Mouse (Mus musculus) retina, postnatal 7 days (tissue): ENCODE results near the gene Ap1s2.

Experiments
- DNase-seq: peaks from one replicate; pipeline ENCODE4 v3.0.0-alpha.2; 2012; ENCODE audit warnings: low read depth, low spot score

Ap1s2 gene

DNA sequence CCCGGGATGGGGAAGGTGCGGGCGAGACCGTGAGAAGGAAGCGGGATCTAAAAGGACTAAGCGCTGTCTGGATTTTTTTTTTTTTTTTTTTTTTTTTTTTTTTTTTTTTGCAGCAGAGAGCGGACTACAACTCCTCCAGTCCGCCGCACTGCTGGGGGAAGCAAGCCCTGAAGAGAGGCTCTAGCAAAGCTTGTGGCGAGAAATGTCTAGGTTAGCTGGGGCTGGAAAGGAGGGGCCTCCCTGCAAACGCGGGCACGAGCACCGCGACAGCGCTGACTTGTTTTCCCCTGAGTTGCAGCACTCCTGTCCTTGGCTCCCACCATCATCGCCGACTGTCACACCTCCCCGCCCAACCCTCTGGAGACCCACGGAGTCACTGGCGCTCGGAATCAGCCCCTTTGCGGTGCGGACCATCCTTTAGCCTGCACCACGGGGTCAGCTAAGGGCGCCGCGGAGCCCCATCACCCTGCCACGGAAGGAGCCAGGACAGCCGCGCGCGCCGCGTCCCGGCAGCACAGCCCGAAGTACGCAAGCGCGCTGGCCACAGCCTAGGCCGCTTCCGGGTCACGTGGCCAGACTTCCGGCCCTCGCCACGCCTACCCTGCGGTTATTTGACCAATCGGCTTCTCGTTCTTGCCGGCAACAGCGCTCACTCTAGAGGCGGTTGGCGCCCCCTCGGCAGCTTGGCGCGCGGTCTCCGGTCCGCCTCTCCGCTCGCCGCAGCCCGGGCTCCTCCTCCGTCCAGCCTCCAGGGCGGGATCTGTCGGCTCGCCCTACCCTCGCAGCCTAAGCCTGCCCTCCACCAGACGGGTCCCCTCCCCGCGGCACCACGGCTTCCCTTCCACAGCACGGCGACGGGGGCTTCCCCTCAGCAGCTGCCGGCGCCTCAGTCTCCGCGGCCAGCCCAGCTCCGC is at the start of gene Ap1s2:
Gene Ap1s2, plus strand, starts transcription at position 681 of the 914 bp plus-strand sequence.
- peak; percentile 84 for DNase-seq

DNA sequence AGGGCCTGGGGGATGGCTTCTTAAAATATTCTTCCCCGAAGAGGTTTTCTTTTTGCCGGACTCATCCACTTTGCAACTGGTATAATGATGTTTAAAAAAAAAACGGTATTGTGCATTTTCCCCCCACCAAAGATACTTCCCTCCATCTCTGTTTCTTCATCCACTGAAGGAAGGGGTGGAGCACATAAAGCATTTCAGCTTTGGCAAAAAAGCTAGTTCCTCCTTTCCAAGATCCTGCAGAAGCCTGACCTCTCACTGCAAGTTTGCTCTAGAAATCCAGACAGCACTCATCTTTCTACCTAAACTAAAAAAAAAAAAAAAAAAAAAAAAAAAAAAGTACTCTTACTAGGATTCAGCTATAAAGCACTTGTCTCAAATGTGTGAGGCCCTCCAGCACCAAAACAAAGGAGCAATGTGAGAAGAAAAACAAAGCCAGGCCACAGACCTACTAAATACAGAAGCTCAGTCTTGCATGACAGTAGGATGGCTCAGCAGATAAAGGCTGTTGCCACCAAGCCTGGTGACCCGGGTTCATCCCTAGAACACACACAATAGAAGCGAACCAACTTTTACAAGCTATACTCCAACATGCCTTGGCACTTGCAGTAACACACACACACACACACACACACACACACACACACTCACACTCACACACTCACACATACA is 41.0 kb upstream of the Ap1s2 start:
- no peak for DNase-seq

DNA sequence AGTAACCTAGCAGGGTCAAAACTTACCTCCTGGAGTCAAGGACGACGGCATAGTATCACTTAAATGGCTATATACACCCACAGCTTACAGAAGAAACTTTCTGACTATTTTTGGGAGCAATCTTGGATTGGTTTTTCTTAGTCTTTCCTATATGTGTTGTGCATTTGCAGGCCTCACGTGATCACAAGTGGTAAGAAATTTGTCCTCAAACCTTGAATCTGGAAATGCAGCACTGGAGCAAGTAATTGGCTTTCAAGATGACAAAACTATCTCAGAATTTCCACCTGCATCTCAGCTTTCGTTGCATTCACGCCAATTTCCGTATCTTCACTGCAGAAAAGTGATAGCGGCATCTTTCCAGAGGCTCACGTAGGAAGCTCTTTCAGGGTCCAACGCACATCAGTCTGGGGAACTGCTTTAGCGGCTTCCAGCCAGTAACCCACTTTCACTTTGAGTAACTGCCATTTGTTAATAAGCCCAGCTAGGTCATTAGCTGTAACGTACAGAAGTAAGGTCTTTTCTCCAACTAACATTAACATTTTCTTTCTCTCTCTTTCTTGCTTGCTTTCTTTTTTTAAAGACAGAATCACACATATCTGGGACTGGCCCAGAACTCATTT is 40.0 kb upstream of the Ap1s2 start:
- no peak for DNase-seq

DNA sequence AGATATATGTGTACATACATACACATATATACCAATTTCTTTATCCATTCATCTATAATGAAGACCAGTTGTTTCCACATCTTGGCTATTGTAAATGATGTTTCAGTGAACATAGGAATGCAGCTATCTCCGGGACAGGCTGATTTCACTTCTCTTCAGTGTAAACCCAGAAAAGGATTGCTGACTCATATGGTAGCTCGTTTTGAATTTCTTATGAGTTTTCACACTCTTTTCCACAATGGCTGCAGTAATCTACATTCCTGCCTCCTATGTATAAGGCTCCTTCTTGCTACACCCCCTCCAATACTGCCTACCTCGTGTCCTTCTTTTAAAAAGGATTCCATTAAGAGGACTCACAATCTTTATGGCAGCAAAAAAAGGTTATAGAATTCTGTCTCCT is 32.9 kb upstream of the Ap1s2 start:
- no peak for DNase-seq

DNA sequence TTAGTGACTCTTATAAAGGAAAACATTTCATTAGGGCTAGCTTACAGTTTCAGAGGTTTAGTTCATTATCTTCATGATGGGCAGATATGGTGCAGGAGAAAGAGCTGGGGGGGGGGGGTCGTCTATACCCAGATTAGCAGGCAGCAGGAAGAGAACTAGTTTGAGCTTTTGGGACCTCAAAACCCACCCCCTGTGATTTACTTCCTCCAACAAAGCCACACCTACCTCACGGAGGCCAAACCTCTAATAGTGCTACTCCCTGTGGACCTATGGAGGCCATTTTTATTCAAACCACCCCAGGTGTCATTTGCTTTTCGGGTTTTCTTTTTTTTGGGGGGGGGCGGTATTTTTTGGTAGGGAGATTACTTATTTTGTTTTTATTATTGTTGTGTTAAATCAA is 32.2 kb upstream of the Ap1s2 start:
- DNase-seq = no peak

DNA sequence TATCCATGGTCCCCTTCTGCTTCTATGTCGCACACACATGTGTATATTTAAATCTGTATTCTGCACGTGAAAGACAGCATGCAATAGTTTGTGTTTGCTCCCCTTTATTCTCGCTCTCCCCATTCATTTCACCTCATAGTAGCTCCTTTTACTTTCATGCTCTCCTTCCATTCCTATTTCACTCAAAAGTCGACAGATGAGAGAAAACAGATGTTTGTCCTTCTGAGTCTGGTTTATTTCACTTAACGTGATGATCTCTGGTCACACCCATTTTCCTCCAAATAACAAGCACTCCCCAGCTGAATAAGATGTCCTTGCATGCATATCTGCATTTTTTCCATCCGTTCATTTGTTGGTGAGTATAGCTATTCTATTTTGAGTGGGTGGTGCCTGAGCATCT is 29.8 kb upstream of the Ap1s2 start:
- no peak for DNase-seq

DNA sequence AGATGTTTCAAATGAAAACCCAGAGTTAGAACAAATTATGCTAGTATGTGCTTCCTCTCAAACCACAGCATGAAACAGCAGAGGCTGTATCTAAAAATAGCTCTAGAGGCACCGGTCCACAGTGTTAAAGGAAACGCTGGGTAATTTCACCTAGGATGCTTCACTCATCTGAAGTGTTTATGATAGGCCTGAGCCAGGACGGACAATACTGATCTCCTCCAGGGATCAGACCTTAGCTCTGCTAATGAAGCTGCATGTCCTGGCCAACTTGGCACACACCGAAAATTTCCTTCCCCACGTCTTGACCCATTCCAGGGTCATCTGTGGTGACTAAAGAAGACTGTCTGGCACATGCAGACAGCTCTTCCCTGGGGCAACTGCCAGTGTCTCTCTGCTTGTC is 29.4 kb upstream of the Ap1s2 start:
- no peak for DNase-seq

DNA sequence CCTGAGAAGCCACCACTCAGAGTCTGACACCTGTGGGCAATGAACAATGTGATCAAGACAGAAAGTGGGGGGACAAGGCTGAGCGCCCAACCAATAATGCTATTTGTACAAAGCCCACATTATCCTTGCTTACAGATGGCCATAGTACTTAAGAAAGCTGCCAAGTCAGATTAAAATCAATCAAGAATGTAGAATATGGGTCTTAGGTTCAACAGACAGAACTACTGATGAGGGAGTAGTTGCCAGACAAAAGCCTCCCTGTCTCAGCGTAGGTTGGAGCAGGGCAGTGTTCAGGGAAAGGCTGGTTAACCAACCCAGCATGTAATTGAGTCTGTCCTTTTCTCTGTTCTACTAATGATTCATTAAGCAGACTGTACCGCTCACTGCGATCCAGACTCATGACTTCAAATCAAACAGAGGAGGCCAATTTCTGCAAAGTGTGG is 23.3 kb upstream of the Ap1s2 start:
- no peak for DNase-seq

DNA sequence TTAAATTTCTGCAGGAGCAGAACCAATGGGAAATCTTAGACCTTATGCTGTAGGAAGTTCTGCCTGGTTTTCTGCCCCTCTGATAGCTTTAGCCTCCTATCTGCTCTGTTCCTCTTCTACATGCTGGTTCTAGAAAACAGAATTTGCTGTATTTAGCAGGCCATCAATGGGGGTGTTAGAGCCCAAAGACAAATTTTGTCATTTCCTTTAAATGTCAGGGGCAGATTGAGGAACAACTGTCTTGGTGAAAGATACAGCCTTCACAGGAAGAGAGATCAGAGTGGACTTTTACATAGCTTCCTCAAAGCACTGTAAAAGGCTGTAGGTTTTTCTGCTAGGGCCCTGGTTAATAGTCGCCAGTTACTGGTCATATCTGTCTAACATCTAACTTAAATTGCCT is 11.5 kb upstream of the Ap1s2 start:
- DNase-seq = no peak

DNA sequence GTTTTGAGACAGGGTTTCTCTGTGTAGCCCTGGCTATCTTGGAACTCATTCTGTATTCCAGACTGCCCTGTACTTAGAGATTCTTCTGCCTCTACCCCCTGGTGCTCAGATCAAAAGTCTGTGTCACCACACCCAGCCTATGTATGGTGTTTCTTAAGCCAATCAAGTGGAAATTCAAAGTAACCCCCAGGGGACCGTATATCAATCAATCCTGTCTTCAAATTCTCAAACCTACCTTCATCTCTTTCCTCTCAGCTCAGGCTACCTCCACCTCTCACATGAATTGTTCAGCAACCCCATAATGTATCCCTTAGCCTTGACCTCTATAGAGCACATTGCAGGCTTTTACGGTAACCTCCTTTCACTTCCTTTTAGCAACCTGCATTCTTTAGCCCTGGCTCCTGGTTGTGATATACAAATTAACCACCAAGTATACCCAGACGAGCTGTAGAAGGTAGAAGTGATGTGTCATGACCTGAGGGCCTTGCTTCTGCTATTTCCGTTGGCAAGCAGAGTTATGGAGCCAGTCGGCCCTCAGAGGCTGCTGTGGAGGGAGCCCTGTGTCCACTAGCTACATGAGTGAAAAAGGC is 9.3 kb upstream of the Ap1s2 start:
- no peak for DNase-seq

DNA sequence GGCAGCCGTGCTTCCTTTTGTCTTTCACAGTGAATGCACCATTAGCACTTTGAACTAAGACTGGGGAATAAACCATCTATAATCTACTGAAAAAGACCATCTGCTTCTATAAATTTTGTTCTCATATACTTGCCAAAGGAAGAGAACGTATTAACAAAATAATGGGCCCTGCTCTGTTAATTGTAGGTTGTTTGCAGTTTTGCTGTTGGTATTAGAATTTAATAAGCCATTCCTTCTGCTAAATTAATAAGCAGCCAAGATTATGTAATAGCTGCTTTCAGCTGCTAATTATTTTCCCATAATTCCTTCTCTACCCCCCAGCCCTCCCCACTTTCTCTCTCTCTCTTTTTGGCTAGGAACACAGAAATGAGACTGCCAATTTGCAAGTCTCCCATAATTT is 2.0 kb upstream of the Ap1s2 start:
- DNase-seq = no peak

DNA sequence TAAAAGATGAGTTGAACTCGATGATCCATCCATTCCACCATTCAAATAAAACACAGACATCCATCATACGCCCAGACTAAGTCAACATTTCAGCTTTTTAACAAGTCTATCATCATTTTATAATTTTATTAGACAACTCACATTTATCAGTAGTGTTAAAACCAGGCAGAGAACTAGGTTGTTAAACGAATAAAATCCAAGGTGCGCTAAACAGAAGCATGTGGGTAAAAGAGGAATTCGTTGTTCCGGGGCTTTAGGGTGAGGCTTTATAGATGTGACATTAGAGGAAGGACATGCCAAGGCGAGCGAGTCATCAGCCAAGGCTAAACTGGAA is 847 bp upstream of the Ap1s2 start:
- no peak for DNase-seq

DNA sequence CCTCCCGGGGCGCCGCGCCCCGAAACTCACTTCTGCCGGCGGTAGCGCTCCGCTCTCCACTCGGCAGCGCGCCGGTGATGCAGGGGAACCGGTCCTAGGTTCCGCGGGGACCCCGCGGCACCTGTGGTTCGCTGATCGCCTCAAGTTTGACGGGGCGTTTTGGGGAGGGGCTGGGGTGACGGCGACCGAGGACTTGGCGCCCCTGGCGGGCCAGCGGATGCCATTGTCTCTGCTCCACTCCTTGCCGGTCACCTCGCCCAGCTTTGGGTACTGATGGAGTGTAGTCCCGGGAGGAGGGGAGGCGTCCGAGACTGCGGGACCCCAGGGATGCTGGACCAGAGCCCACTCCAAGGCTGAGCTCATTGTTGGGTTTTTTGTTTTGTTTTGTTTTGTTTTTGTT is 564 bp downstream of the Ap1s2 start:
- no peak for DNase-seq

DNA sequence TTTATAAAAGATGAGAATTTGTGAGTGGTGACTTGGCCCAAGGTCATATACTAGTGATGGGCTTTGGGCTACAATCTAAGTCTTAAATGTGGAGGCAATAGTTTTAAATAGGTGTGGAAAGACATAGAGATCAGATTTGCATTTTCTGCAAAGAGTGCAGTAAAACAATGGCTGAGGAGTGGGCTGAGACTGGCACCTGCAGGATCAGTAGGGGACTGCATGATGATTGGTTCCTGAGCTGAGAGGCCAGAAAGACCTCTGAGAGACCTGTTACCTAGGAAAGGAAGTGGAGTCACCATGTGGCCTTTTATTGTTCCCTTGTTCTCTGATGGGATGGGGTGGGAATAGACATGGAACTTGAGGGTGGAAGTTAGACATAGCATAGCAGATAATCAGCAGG is 4.0 kb downstream of the Ap1s2 start:
- DNase-seq = no peak

DNA sequence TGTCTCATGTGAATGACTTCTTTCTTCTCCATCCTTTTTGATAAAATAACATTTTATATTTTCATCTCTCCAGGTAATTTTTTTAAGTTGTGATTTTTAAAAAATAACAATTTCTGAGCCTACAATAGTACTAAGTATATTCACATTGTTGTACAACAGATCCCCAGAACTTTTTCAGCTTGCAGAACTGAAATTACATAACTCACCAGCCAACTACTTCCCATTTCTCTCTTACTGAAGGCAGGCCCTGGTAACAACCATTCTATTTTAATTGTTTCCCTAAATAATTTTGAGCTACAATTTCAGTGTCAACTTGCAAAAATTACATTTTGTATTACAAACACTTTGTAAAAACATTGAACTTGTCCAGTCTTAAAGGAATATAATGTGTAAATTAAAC is 20.7 kb downstream of the Ap1s2 start:
- DNase-seq = no peak

DNA sequence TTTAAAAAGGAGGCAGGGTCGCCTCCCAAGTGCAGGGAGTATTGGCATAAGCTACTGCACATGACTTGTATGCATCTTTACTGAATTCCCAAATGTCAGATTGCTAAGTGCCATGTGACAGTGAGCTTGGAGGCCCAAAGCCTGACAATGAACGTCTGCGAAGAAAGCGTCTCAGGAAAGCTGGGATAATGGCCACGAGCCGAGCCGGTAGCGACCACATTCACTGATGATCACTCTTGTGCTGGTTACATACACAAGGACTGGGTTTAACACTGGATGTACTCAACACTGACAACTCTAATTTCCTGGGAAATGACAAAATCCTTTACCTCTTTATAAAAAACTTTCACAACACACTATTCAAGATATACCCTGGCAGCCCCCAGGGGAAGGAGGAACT is 25.9 kb downstream of the Ap1s2 start:
- DNase-seq = no peak

DNA sequence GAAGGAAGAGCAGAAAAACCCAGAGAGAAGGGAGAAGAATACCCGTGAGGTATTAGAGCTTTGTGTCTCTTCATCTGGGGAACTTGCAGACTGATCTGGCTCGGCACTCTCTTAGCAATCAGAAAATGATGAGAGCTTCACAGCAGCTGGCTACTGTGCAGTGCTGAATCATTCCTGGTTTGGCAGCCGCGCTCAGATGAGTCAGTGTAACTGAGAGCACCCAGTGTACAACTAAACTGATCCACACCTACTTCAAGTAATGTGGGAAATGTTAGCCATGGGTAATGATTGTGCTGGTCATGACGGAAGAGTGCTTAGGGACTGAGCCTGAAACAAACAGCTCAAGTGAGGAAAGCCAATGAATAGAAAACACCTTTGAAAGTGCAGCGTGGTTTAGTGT is 29.8 kb downstream of the Ap1s2 start:
- DNase-seq = no peak

DNA sequence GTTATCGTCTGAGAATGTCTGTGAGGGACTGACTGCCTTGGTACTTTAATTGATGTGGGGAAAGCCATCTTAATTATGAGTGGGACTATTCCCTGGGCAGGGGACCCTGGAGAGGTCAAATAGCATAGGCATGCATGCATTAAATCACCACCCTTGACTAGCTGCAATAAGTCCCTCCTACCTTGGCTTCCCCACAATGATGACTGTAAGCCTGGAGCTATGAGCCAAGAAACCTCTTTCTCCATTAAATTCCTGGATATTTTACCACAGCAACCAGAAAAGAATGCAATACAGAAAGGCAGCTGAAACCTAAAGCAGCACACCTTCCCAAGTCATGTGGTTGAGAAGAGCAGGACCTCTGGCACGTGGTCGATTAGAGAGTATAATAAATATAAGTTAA is 35.6 kb downstream of the Ap1s2 start:
- no peak for DNase-seq

DNA sequence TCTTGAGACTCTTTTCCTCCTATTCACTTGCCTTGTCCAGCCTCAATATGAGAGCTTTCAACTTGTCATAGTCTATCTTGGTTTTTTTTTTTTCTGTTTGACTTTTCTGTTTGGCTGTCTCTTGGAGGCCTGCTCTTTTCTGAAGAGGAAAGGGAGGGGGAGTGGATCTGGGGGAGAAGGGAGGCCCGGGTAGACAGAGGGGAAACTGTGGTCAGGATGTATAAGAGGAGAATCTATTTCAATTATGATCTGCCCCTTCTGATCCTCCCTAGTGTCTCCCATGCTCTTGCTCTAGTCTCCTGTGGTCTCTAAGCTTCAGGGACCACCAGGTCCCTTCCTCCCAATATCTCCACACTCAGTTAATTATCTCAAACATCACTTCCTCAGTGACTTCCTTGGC is 42.8 kb downstream of the Ap1s2 start:
- no peak for DNase-seq

DNA sequence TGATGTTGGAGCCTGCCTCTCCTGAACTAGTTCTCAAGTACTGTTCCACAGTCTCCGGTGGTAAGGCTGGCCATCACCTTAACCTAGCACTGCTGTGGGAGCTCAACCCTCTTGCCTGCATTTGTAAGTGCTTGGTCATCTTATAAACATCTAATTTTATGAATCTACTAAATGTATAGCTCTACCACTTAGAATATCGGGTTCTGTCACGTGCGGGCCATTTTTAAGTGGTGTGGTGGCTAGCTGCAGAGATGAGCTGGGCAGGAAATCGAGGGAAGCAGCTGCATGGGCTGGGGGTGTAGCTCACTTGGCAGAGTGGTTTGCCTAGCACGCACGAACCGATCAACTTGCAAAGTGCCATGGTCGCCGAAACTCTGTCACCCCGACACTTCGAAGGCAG is 48.6 kb downstream of the Ap1s2 start:
- no peak for DNase-seq

DNA sequence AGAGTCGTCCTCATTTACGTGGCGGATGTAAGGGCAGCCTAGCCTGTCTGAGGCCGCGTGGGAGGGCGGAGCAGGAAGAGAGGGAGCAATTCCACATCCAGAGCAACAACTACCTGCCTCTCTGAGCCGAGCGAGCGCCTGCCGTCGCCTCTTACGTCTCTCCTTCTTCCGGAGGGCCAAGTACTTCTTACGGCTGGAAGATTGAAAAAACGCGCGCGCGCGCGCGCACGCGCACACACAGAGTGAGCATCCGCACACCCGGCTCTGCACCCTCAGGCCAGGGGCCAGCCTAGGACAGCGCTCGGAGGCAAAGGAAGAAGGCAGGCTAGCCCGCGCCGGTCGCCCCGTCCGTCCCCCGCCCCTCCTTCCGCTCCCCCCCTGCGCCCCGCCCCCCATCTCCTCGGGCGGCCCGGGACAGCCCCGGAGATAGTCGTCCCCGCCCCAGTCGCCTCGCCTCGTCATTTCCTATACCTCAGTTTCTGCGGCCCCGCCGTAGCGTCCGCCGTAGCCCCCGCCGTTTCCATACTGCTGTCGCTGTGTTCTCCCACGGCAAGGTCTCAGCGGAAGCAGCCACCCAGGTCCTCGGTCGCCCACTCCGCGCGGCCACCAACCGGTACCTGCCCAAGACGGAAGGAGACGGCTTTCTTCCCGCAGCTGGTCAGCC is 49.1 kb downstream of the Ap1s2 start:
- peak; percentile 24 for DNase-seq

DNA sequence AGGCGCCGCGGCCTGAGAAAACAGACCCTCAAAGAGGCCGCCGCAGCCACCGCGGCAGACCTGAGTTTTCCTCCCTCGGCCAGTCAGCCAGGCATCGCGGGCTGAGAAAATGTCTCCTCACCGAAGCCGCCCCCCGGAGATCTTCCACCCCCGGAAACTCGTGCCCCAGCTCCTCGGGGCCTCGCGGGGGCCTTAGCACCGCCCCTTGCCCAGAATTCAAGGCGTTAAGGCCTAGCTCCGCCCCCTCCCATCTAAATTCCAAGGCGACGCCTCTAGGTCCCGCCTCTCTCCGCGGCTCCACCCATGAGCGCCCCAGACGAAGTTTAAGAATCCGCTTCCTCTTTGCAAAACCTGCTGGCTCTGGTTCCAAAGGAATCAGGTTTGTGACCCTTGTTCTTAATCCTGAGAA is 49.7 kb downstream of the Ap1s2 start, which contains the start of gene Zrsr2:
Gene Zrsr2, minus strand, starts transcription at position 195 of the 409 bp plus-strand sequence.
- DNase-seq = peak; percentile 73
